Mouse (Mus musculus): ENCODE data around the gene Ldb2. TPM values are rescaled to one million over a fixed set of nuclear protein-coding genes. Genes with fewer than 3 reads are reported as not detected.

The Ldb2 gene
- polyA plus RNA-seq, 1 experiment from 2014 or later: 12.0 TPM

DNA sequence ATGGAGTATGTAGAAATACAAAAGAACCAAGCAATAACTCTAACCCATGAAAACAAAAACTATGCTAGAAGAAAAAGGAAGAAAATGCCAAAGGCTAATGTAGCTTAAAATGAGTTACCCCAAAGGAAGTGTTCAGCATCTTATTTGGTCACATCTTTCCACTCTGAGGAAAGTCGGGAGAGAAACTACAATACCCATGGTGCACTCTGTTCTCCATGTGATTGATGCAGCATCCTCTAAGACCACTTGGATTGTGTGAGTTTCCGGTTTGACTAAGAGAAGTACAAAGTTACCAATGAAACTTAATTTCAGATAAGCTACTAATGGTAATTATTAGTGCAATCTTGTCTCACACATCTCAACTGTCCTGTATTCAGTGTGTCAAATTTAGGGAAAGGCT is 172.6 kb downstream of the Ldb2 start:
- Histone ChIP-seq H3K9ac (ENCODE audit: low read depth, low read length) (no peak overlapping the region), H3K27me3 (replicated peaks; ENCODE audit: control insufficient read depth, insufficient read depth, low read length) (no peaks in the 10 kb centered on the region), H3K4me3 (ENCODE audit: low read depth, low read length) (no peak overlapping the region), H3K4me1 (replicated peaks; ENCODE audit: control insufficient read depth, insufficient read depth, low read length) (no peaks in the 10 kb centered on the region), H3K9me3 (ENCODE audit: control insufficient read depth) (no peaks in the 10 kb centered on the region), H3K4me2 (replicated peaks; ENCODE audit: low read depth) (no peak overlapping the region), H3K27ac (ENCODE audit: low read depth, low read length) (no peak overlapping the region), H3K36me3 (ENCODE audit: control insufficient read depth, insufficient read depth) (no peaks in the 10 kb centered on the region)
- 87% methylated on average over 2 of the region's 2 CpGs for WGBS
- no peak for TF ChIP-seq CTCF (IDR thresholded peaks at IDR 0.05; ENCODE audit: low read depth)
- ATAC-seq: no peak

DNA sequence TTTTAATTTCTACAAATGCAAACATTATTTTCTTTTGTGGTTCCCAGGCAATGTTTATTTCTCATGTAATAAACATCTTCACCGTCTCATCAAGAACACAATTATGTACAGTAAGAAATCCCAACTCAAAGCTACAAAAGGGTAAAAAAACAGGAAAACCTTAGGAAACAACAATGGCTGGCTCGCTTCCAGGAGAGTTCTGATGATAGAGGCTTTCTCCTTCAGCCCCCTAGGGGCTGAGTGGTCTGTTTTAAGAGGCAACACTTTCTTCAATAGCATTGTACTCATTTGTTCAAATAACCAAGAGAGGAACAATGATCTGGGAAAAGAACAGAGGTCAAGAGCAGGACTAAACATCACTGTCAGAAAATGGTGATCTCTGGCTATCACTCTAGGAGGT is 173.4 kb downstream of the Ldb2 start:
- H3K9me3 ChIP-seq (ENCODE audit: control insufficient read depth): no peaks in the 10 kb centered on the region
- WGBS: 71% methylated on average over 2 of the region's 2 CpGs
- no peaks in the 10 kb centered on the region for H3K27me3 ChIP-seq (replicated peaks; ENCODE audit: control insufficient read depth, insufficient read depth, low read length)
- H3K27ac ChIP-seq (ENCODE audit: low read depth, low read length): no peak overlapping the region
- no peak for ATAC-seq
- H3K36me3 ChIP-seq (ENCODE audit: control insufficient read depth, insufficient read depth): no peaks in the 10 kb centered on the region
- TF ChIP-seq CTCF (IDR thresholded peaks at IDR 0.05; ENCODE audit: low read depth): 0 out of 2 replicates have a peak, but pooled peaks have one; percentile 9
- no peak overlapping the region for H3K9ac ChIP-seq (ENCODE audit: low read depth, low read length)
- H3K4me2 ChIP-seq (replicated peaks; ENCODE audit: low read depth): no peak overlapping the region
- H3K4me3 ChIP-seq (ENCODE audit: low read depth, low read length): no peak overlapping the region
- H3K4me1 ChIP-seq (replicated peaks; ENCODE audit: control insufficient read depth, insufficient read depth, low read length): no peaks in the 10 kb centered on the region

DNA sequence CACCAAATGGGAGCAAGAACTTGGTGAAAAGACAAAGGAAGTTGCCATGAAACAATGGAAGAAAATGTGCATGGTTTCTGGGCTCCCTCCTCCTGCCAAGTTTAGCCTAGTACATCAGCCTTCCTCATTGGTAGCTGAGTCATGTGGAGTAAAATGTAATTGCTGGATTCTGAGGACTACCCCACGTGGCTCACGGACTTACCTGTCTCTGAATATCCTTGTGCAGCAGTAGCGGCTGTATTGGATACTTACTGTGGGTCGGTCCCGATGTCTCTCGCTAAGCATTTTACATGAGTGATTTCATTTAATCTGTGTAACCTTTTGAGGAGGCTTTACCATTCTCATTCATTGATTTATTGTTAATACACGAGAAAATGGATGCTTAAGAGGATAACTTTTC is 183.8 kb downstream of the Ldb2 start:
- Histone ChIP-seq H3K9ac (ENCODE audit: low read depth, low read length) (no peak overlapping the region), H3K27ac (ENCODE audit: low read depth, low read length) (no peak overlapping the region), H3K4me2 (replicated peaks; ENCODE audit: low read depth) (no peak overlapping the region), H3K27me3 (replicated peaks; ENCODE audit: control insufficient read depth, insufficient read depth, low read length) (no peaks in the 10 kb centered on the region), H3K9me3 (ENCODE audit: control insufficient read depth) (no peaks in the 10 kb centered on the region), H3K36me3 (ENCODE audit: control insufficient read depth, insufficient read depth) (no peaks in the 10 kb centered on the region), H3K4me3 (ENCODE audit: low read depth, low read length) (no peak overlapping the region), H3K4me1 (replicated peaks; ENCODE audit: control insufficient read depth, insufficient read depth, low read length) (no peaks in the 10 kb centered on the region)
- no peak for TF ChIP-seq CTCF (IDR thresholded peaks at IDR 0.05; ENCODE audit: low read depth)
- ATAC-seq: no peak
- 90% methylated on average over 7 of the region's 7 CpGs for WGBS

- 51% methylated on average over 2 of the region's 2 CpGs for WGBS
- Histone ChIP-seq H3K27ac (ENCODE audit: low read depth, low read length) (no peak overlapping the region), H3K4me2 (replicated peaks; ENCODE audit: low read depth) (no peak overlapping the region), H3K36me3 (ENCODE audit: control insufficient read depth, insufficient read depth) (no peaks in the 10 kb centered on the region), H3K9me3 (ENCODE audit: control insufficient read depth) (no peaks in the 10 kb centered on the region), H3K4me3 (ENCODE audit: low read depth, low read length) (no peak overlapping the region), H3K9ac (ENCODE audit: low read depth, low read length) (no peak overlapping the region), H3K27me3 (replicated peaks; ENCODE audit: control insufficient read depth, insufficient read depth, low read length) (no peaks in the 10 kb centered on the region), H3K4me1 (replicated peaks; ENCODE audit: control insufficient read depth, insufficient read depth, low read length) (no peaks in the 10 kb centered on the region)
- ATAC-seq: no peak
- TF ChIP-seq CTCF (IDR thresholded peaks at IDR 0.05; ENCODE audit: low read depth): no peak
Measured at GRCm38 (mm10) chr5:44608901-44609300, 190.6 kb downstream of the Ldb2 start.

DNA sequence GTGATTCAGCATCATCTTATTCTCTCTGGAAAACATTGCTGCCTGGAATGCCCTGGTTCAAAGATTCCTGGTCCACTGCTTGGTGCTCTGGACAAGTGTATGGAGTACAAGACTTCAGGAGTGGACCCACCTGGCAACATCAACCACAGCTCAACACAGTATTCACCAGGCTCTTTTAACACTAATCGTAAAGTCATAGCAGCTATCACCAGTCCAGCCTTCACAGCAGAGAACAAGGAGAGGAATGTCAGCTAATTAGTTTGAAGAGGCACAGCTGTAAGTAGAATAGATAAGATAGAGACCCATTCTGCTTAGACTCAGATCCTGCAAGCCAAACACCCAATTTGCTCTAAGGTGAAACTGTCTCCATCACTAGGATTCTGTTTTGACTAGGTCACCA is 198.1 kb downstream of the Ldb2 start:
- no peak overlapping the region for H3K4me2 ChIP-seq (replicated peaks; ENCODE audit: low read depth)
- 18% methylated on average over 1 of the region's 1 CpGs for WGBS
- no peak for ATAC-seq
- no peaks in the 10 kb centered on the region for H3K4me1 ChIP-seq (replicated peaks; ENCODE audit: control insufficient read depth, insufficient read depth, low read length)
- H3K27ac ChIP-seq (ENCODE audit: low read depth, low read length): no peak overlapping the region
- no peaks in the 10 kb centered on the region for H3K36me3 ChIP-seq (ENCODE audit: control insufficient read depth, insufficient read depth)
- no peak for TF ChIP-seq CTCF (IDR thresholded peaks at IDR 0.05; ENCODE audit: low read depth)
- no peaks in the 10 kb centered on the region for H3K27me3 ChIP-seq (replicated peaks; ENCODE audit: control insufficient read depth, insufficient read depth, low read length)
- no peak overlapping the region for H3K9ac ChIP-seq (ENCODE audit: low read depth, low read length)
- no peaks in the 10 kb centered on the region for H3K9me3 ChIP-seq (ENCODE audit: control insufficient read depth)
- H3K4me3 ChIP-seq (ENCODE audit: low read depth, low read length): no peak overlapping the region

- Histone ChIP-seq H3K27ac (ENCODE audit: low read depth, low read length) (peak overlapping the region; percentile 21; the same call in 1 of the 2 replicates), H3K9me3 (ENCODE audit: control insufficient read depth) (no peaks in the 10 kb centered on the region), H3K4me1 (replicated peaks; ENCODE audit: control insufficient read depth, insufficient read depth, low read length) (no peaks in the 10 kb centered on the region), H3K4me3 (ENCODE audit: low read depth, low read length) (no peak overlapping the region), H3K4me2 (replicated peaks; ENCODE audit: low read depth) (peak overlapping the region; percentile 7; the same call in 1 of the 2 replicates), H3K27me3 (replicated peaks; ENCODE audit: control insufficient read depth, insufficient read depth, low read length) (no peaks in the 10 kb centered on the region), H3K36me3 (ENCODE audit: control insufficient read depth, insufficient read depth) (no peaks in the 10 kb centered on the region), H3K9ac (ENCODE audit: low read depth, low read length) (no peak overlapping the region)
- no peak for TF ChIP-seq CTCF (IDR thresholded peaks at IDR 0.05; ENCODE audit: low read depth)
- 54% methylated on average over 15 of the region's 15 CpGs for WGBS
- no peak for ATAC-seq
Measured at GRCm38 (mm10) chr5:44593522-44594218, 205.8 kb downstream of the Ldb2 start.

Data from intestine, postnatal 0 days (tissue).